Mouse (Mus musculus) limb, embryonic 14.5 days (tissue): ENCODE measurements around the gene Slc22a21. TPM values are rescaled to one million over a fixed set of nuclear protein-coding genes. Genes with fewer than 3 reads are reported as not detected.

Experiments used
- ATAC-seq: fragments of 200-750 bp; cut with Nextera tagmentation; 2 replicates; pipeline ENCODE4 v1.8.0; 2017; ENCODE audit warnings: low read depth, moderate number of reproducible peaks, moderate TSS enrichment; ENCODE audit not compliant: low FRiP score
- DNase-seq: peaks from one replicate; pipeline ENCODE4 v3.0.0-alpha.2; 2015; ENCODE audit warnings: low spot score
- H3K27ac ChIP-seq: fragments of 300-500 bp; sonication (generic); replicated peaks from 2 replicates; pipeline ENCODE4 v1.5.1; 2014; ENCODE audit warnings: low read depth, mild to moderate bottlenecking, low read length, moderate library complexity, mixed read lengths
- H3K27me3 ChIP-seq: fragments of 300-500 bp; sonication (generic); 2 replicates; pipeline ENCODE4 v1.6.1; 2014; ENCODE audit warnings: low read length, mixed read lengths; ENCODE audit not compliant: control insufficient read depth, insufficient read depth
- H3K36me3 ChIP-seq: fragments of 300-500 bp; sonication (generic); 2 replicates; pipeline ENCODE4 v1.6.1; 2014; ENCODE audit warnings: mild to moderate bottlenecking, low read length, moderate library complexity, mixed read lengths; ENCODE audit not compliant: control insufficient read depth, insufficient read depth
- H3K4me1 ChIP-seq: fragments of 300-500 bp; sonication (generic); 2 replicates; pipeline ENCODE4 v1.6.1; 2014; ENCODE audit warnings: antibody characterized with exemption, low read length, mixed read lengths; ENCODE audit not compliant: control insufficient read depth, insufficient read depth
- H3K4me2 ChIP-seq: fragments of 300-500 bp; sonication (generic); replicated peaks from 2 replicates; pipeline ENCODE4 v1.6.1; 2014; ENCODE audit warnings: low read depth, mild to moderate bottlenecking, low read length, moderate library complexity; ENCODE audit not compliant: severe bottlenecking
- H3K4me3 ChIP-seq: fragments of 300-500 bp; sonication (generic); replicated peaks from 2 replicates; pipeline ENCODE4 v1.5.1; 2014; ENCODE audit warnings: low read length
- H3K9ac ChIP-seq: fragments of 300-500 bp; sonication (generic); 2 replicates; pipeline ENCODE4 v1.6.1; 2014; ENCODE audit warnings: mild to moderate bottlenecking, low read depth, low read length, moderate library complexity; ENCODE audit not compliant: severe bottlenecking
- H3K9me3 ChIP-seq: fragments of 300-500 bp; sonication (generic); 2 replicates; pipeline ENCODE4 v1.6.1; 2016; ENCODE audit warnings: low read length; ENCODE audit not compliant: control insufficient read depth
- POLR2A ChIP-seq: fragments of 200-500 bp; IDR thresholded peaks from 2 replicates; pipeline ENCODE4 v1.8.0; 2012; ENCODE audit warnings: inconsistent platforms, mild to moderate bottlenecking, moderate library complexity, borderline replicate concordance; ENCODE audit not compliant: insufficient read depth, insufficient read length; ENCODE audit errors: extremely low read depth
- WGBS: fragments of 180-500 bp; shearing (Covaris S2); extraction: QIAGEN DNeasy Blood & Tissue Kit; methylation state at CpG from one replicate; pipeline ENCODE4 v1.1.7; 2014; 5-methylcytosine and 5-hydroxymethylcytosine counted together
- polyA plus RNA-seq, 2 experiments: library from polyadenylated mRNA; depleted of rRNA in 1 of 2; stranded (reverse) in 1 of 2; unstranded in 1 of 2; fragments of >200 nt; fragmentation: Nextera tagmentation in 1 of 2; extraction: Ambion mirVana in 1 of 2; gene quantifications; 2 replicates each; pipeline versions ENCODE4 v1.2.1 to v1.2.3; 2012 to 2014

The Slc22a21 gene
- polyA plus RNA-seq, 2 experiments = 6.2 to 9.7 TPM

- Histone ChIP-seq H3K4me2 (no peak overlapping the region), H3K4me3 (no peak overlapping the region), H3K4me1 (no peaks in the 10 kb centered on the region), H3K27me3 (no peaks in the 10 kb centered on the region), H3K9me3 (no peaks in the 10 kb centered on the region), H3K36me3 (no peaks in the 10 kb centered on the region), H3K9ac (no peak overlapping the region), H3K27ac (no peak overlapping the region)
- 69% methylated on average over 4 of the region's 4 CpGs for WGBS
- no peak for ATAC-seq
- DNase-seq = no peak
- TF ChIP-seq POLR2A = no peak
These were observed 69.1 kb downstream of the Slc22a21 start for GRCm38 (mm10) chr11:53911011-53911410.

- ATAC-seq (no peak), DNase-seq (no peak)
- H3K4me3 ChIP-seq = no peak overlapping the region
- no peak overlapping the region for H3K9ac ChIP-seq
- H3K4me2 ChIP-seq = no peak overlapping the region
- no peaks in the 10 kb centered on the region for H3K36me3 ChIP-seq
- H3K9me3 ChIP-seq = no peaks in the 10 kb centered on the region
- 93% methylated on average over 8 of the region's 8 CpGs for WGBS
- H3K4me1 ChIP-seq = no peaks in the 10 kb centered on the region
- H3K27me3 ChIP-seq = no peaks in the 10 kb centered on the region
- no peak for TF ChIP-seq POLR2A
- H3K27ac ChIP-seq = no peak overlapping the region
These were observed 71.4 kb downstream of the Slc22a21 start for GRCm38 (mm10) chr11:53908686-53909085.

GRCm38 (mm10) chr11:53904534-53904925, 75.6 kb downstream of the Slc22a21 start:
- Histone ChIP-seq H3K9me3 (no peaks in the 10 kb centered on the region), H3K36me3 (no peaks in the 10 kb centered on the region), H3K27me3 (no peaks in the 10 kb centered on the region), H3K9ac (no peak overlapping the region), H3K4me1 (no peaks in the 10 kb centered on the region), H3K4me2 (no peak overlapping the region), H3K27ac (no peak overlapping the region), H3K4me3 (no peak overlapping the region)
- no peak for DNase-seq
- ATAC-seq = no peak
- TF ChIP-seq POLR2A = no peak
- 70% methylated on average over 9 of the region's 9 CpGs for WGBS

GRCm38 (mm10) chr11:53903781-53904533, 76.2 kb downstream of the Slc22a21 start:
- Histone ChIP-seq H3K9me3 (no peaks in the 10 kb centered on the region), H3K4me2 (no peak overlapping the region), H3K4me1 (no peaks in the 10 kb centered on the region), H3K27ac (no peak overlapping the region), H3K27me3 (no peaks in the 10 kb centered on the region), H3K36me3 (no peaks in the 10 kb centered on the region), H3K4me3 (no peak overlapping the region), H3K9ac (no peak overlapping the region)
- no peak for DNase-seq
- WGBS = 38% methylated on average over 16 of the region's 16 CpGs
- ATAC-seq = no peak
- no peak for TF ChIP-seq POLR2A

- Histone ChIP-seq H3K27ac (no peak overlapping the region), H3K27me3 (no peaks in the 10 kb centered on the region), H3K9me3 (no peaks in the 10 kb centered on the region), H3K4me1 (no peaks in the 10 kb centered on the region), H3K9ac (no peak overlapping the region), H3K4me2 (no peak overlapping the region), H3K4me3 (no peak overlapping the region), H3K36me3 (no peaks in the 10 kb centered on the region)
- WGBS = 92% methylated on average over 14 of the region's 14 CpGs
- DNase-seq (no peak), ATAC-seq (no peak)
- no peak for TF ChIP-seq POLR2A
These were observed 77.4 kb downstream of the Slc22a21 start for GRCm38 (mm10) chr11:53902741-53903140.
